Mouse (Mus musculus) forebrain, embryonic 10.5 days (tissue): ENCODE data around the gene BC017158. TPM values are rescaled to one million over a fixed set of nuclear protein-coding genes. Genes with fewer than 3 reads are reported as not detected.

ENCODE experiments used
- DNase-seq: peaks from one replicate; pipeline ENCODE4 v3.0.0-alpha.2; 2017; ENCODE audit warnings: low spot score; ENCODE audit errors: extremely low spot score
- H3K27ac ChIP-seq: fragments of 300-500 bp; sonication (generic); 2 replicates; pipeline ENCODE4 v1.5.1; 2016; ENCODE audit warnings: mild to moderate bottlenecking
- H3K27me3 ChIP-seq: fragments of 300-500 bp; sonication (generic); 2 replicates; pipeline ENCODE4 v1.6.1; 2016; ENCODE audit warnings: mild to moderate bottlenecking; ENCODE audit not compliant: poor library complexity, severe bottlenecking
- H3K36me3 ChIP-seq: fragments of 300-500 bp; sonication (generic); replicated peaks from 2 replicates; pipeline ENCODE4 v1.6.1; 2016; ENCODE audit warnings: mild to moderate bottlenecking, moderate library complexity
- H3K4me1 ChIP-seq: fragments of 300-500 bp; sonication (generic); 2 replicates; pipeline ENCODE4 v1.6.1; 2016
- H3K4me3 ChIP-seq: fragments of 300-500 bp; sonication (generic); 2 replicates; pipeline ENCODE4 v1.5.1; 2016; ENCODE audit warnings: mild to moderate bottlenecking, moderate library complexity
- H3K9me3 ChIP-seq: fragments of 300-500 bp; sonication (generic); 2 replicates; pipeline ENCODE4 v1.6.1; 2016; ENCODE audit warnings: mild to moderate bottlenecking, moderate library complexity
- WGBS: fragments of 180-500 bp; shearing (Covaris S2); methylation state at CpG from one replicate; pipeline ENCODE4 v1.1.7; 2016; 5-methylcytosine and 5-hydroxymethylcytosine counted together
- polyA plus RNA-seq: library from polyadenylated mRNA; unstranded; fragments of >200 nt; fragmentation: Nextera tagmentation; extraction: Ambion mirVana; gene quantifications from 2 replicates; pipeline ENCODE4 v1.2.1, GENCODE M21; 2016

Gene BC017158
- polyA plus RNA-seq, 1 experiment from 2014 or later, result 22.0 TPM

DNA sequence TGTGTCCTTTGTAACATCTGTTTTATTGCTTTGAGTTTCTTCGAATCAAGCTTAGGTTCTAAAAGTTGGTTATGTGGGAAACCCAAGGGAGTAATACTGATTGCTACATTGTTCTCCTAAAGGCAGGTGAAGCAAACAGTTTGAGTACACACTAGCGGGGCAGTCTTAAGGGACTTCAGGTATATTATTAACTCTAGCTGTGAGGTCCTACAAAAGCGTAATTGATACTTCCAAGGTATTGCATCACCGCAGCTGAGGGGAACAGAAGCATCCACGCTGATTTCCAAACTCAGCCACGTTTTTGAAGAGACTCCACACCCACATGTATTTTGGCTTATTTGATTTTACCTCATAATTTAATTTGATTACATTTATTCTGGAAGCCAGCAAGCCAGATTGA, 6.2 kb upstream of the BC017158 start:
- WGBS, result 75% methylated on average over 6 of the region's 6 CpGs
- H3K27ac ChIP-seq, result no peak overlapping the region
- no peak overlapping the region for H3K4me3 ChIP-seq
- H3K4me1 ChIP-seq, result peaks cover 7% of the 10 kb centered on the region; the same call in 1 of the 2 replicates
- no peaks in the 10 kb centered on the region; the same call in 1 of the 2 replicates for H3K27me3 ChIP-seq
- no peak for DNase-seq
- no peaks in the 10 kb centered on the region for H3K36me3 ChIP-seq
- H3K9me3 ChIP-seq, result no peaks in the 10 kb centered on the region

DNA sequence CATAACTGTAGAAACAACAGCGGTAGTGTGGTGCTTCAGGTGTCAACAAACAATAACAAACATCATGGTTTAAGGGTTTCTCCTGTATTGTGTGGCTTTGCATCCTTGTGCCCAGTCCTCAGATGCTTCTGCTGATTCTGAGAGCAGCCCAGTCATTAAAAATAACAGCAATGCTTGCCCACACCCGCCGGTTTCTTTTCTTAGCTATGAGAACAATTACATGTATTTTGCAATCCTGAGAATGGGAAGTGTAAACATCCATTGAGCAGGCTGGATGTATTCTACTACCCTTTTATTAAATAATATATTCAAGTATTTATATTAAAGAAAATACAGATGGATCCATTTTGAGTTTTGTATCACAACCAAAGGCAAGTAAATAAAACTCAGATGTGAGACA, 4.2 kb upstream of the BC017158 start:
- DNase-seq, result no peak
- Histone ChIP-seq H3K9me3 (no peaks in the 10 kb centered on the region), H3K27me3 (peaks cover 9% of the 10 kb centered on the region), H3K27ac (no peak overlapping the region), H3K4me1 (peaks cover 27% of the 10 kb centered on the region), H3K36me3 (no peaks in the 10 kb centered on the region), H3K4me3 (no peak overlapping the region)
- 89% methylated on average over 3 of the region's 3 CpGs for WGBS

DNA sequence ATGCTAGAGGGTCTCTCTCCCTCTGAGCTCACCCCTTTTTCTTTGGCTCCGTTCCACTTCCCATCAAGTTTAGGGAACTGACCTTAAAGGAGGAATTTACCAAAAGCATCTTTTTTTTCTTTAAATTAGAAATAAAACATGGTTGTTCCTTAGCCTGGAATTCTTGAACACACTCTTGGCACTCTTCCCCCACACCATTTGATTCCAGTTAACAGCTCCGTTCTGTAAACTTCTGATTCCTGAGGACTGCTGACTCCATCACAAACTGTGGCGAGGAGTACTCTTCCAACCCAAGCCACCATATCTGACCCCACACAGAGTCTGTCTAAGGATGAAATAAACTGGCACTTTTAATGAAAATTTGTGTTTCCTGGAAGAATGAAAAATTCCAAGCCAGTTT, 3.0 kb upstream of the BC017158 start:
- H3K36me3 ChIP-seq, result no peaks in the 10 kb centered on the region
- no peak for DNase-seq
- no peaks in the 10 kb centered on the region for H3K9me3 ChIP-seq
- WGBS, result 86% methylated on average over 3 of the region's 3 CpGs
- H3K4me3 ChIP-seq, result no peak overlapping the region
- H3K4me1 ChIP-seq, result peaks cover 38% of the 10 kb centered on the region
- H3K27me3 ChIP-seq, result peaks cover 9% of the 10 kb centered on the region
- no peak overlapping the region for H3K27ac ChIP-seq

DNA sequence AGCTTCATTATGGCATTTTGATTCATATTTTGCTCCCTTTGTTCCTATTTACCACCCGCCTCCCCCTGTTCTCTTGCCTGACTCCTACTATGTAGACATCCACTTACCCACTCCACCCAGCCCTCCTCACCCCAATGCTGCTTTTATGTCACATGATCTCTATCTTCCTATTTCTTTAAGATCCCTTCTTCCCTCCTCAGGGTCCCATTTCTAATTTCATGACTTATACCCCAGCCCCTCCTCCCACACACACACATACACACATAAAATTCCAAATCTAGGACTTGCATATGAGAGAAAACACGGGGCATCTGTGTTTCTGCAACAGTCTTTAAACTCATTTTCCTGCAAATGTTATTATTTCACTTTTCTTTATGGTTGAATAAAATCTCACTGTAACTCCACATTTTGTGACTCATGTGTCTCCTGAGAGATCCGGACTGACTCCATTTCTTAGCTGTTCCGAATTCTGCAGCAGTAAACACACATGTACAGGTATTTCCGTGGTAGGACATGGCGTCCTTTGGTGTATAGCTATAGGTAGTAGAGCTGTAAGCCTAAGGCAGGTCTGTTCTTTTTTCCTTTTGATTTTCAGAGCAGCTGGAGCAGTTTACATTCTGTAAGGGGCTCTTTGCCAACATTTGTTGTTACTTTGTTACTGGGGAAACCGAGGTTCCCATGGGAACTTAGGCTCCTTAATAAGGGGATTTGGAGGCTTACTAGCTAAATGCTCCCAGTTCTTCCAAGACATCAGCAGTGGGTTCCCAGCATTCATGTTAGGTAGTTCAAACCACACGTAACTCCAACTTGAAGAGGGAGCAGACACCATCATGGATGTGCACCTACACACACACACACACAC, 742 bp upstream of the BC017158 start:
- Histone ChIP-seq H3K27me3 (peaks cover 9% of the 10 kb centered on the region; the same call in 1 of the 2 replicates), H3K36me3 (peaks cover 17% of the 10 kb centered on the region), H3K4me1 (peaks cover 31% of the 10 kb centered on the region), H3K27ac (peak overlapping the region; percentile 92), H3K9me3 (no peaks in the 10 kb centered on the region), H3K4me3 (peak overlapping the region; percentile 88)
- DNase-seq, result no peak
- 82% methylated on average over 8 of the region's 8 CpGs for WGBS

DNA sequence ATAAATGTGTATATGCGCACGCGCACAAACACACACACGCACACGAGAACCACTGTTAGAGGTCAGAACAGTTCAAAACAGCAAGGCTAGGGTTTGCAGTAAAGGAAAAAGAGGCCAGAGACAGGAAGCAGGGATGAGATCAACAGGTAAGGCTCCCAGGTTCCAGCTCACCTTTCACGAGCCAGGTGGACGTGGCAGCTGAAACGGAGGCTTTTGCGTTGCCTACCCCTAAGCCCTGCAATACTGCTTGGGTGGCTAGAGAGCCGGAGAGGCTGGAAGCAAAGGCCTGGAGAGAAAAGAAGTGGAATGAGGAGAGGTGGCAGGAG, 716 bp downstream of the BC017158 start:
- Histone ChIP-seq H3K27ac (peak overlapping the region; percentile 92), H3K27me3 (peaks cover 9% of the 10 kb centered on the region; the same call in 1 of the 2 replicates), H3K36me3 (peaks cover 29% of the 10 kb centered on the region), H3K4me3 (peak overlapping the region; percentile 88), H3K9me3 (no peaks in the 10 kb centered on the region), H3K4me1 (peaks cover 31% of the 10 kb centered on the region)
- no peak for DNase-seq
- 44% methylated on average over 10 of the region's 10 CpGs for WGBS

DNA sequence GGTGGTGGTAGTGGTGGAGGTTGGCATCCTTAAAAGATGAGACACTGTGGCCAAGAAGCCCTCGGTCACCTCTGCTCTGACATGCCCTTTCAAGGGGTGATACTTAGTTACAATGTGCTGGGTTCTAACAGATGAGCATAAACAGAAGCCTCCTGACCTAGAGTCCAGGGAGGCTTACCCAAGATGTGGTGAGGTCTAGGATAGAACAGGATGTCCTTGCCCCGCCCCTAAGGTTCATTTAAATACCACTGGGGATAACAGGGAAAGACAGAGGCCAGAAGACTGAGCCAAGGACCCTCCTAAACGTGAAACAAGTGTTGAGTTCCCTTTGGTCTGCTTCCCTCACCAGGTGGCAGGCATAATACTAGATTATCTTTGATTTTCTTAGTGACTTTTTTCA, 1.5 kb downstream of the BC017158 start:
- peaks cover 9% of the 10 kb centered on the region; the same call in 1 of the 2 replicates for H3K27me3 ChIP-seq
- H3K9me3 ChIP-seq, result no peaks in the 10 kb centered on the region
- WGBS, result 61% methylated on average over 3 of the region's 3 CpGs
- peaks cover 30% of the 10 kb centered on the region for H3K36me3 ChIP-seq
- DNase-seq, result no peak
- no peak overlapping the region for H3K27ac ChIP-seq
- peak overlapping the region; percentile 88; the same call in 1 of the 2 replicates for H3K4me3 ChIP-seq
- peaks cover 31% of the 10 kb centered on the region for H3K4me1 ChIP-seq

DNA sequence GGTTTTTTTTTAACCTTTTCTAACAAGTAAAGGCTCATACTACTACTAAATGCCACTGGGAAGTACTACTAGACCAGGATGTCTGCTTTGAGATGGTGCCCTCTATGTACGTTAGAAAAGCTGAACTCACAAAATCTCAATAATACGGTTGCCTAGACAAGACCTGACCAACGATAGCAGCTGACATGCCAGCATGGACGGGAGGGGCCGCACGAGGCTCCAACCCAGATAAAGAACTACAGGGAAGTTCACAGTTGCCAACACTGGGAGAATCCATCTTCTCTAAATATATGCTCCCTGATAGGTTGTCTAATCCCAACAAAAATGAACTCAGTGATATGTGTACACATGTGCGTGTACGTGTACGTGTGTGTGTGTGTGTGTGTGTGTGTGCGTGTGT, 3.2 kb downstream of the BC017158 start:
- Histone ChIP-seq H3K4me1 (peaks cover 31% of the 10 kb centered on the region), H3K27me3 (peaks cover 9% of the 10 kb centered on the region; the same call in 1 of the 2 replicates), H3K36me3 (peaks cover 38% of the 10 kb centered on the region), H3K27ac (no peak overlapping the region), H3K4me3 (no peak overlapping the region), H3K9me3 (no peaks in the 10 kb centered on the region)
- WGBS, result 91% methylated on average over 10 of the region's 10 CpGs
- DNase-seq, result no peak

DNA sequence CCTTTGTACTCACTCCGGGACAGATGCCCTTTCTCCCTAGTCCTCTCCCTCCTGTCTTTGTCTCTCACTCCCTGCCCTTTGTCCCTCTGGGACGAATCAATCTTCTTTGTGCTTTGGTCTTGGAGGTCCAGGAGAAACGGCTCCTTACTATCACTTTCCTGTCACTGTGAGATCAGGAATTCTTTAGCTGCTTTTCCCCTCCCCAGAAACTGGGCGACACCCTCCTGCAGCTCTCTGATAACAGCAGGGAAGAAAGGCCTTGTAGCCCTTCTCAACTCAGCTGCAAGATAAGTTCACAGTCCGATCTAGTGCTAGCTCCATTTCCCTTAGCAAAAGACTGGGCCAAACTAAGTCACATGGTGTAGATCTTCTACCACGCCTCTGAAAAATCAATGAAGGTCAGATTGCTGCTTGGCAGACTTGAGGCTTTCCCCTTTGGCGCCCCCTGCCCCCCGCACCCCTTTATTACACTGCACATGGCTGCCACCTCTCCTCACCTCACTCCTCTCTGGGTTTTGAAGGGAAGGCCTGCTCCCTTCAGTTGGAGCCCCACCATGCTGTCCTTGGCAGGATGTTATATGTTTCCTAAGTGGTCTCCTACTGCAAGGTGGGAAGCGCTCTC, 8.9 kb downstream of the BC017158 start:
- H3K27ac ChIP-seq, result peak overlapping the region; percentile 66
- H3K9me3 ChIP-seq, result no peaks in the 10 kb centered on the region
- H3K36me3 ChIP-seq, result peaks cover 65% of the 10 kb centered on the region

DNA sequence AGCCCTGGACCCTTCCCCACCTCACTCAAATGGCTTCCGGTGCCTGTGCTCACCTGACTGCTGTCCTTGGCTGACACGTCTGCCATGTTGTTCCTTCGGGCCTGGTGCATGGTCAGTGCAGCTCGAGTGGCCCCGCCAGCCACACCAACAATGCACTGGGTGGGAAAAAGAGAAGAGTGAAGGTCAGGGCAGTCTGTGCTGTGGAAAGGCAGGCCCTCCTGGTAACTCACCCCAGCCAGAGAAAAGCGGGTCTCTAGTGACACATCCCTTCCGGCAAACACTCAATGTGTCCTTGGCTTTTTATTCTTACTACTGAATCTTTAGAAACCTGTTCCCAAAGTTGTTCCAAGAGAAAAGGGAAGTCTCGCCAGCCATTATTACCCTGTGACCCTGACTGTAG, 12.9 kb downstream of the BC017158 start:
- WGBS, result 89% methylated on average over 8 of the region's 8 CpGs
- no peaks in the 10 kb centered on the region for H3K9me3 ChIP-seq
- no peak for DNase-seq
- H3K27ac ChIP-seq, result no peak overlapping the region
- H3K36me3 ChIP-seq, result peaks cover 49% of the 10 kb centered on the region
- H3K4me3 ChIP-seq, result no peak overlapping the region
- peaks cover 50% of the 10 kb centered on the region for H3K4me1 ChIP-seq
- peaks cover 75% of the 10 kb centered on the region for H3K27me3 ChIP-seq

More for the DNA sequence above, 8.9 kb downstream of the BC017158 start:
- Histone ChIP-seq H3K4me1 (peaks cover 18% of the 10 kb centered on the region), H3K27me3 (peaks cover 48% of the 10 kb centered on the region), H3K4me3 (peak overlapping the region; percentile 12; the same call in 1 of the 2 replicates)
- peak; percentile 41 for DNase-seq
- 27% methylated on average over 9 of the region's 9 CpGs for WGBS

DNA sequence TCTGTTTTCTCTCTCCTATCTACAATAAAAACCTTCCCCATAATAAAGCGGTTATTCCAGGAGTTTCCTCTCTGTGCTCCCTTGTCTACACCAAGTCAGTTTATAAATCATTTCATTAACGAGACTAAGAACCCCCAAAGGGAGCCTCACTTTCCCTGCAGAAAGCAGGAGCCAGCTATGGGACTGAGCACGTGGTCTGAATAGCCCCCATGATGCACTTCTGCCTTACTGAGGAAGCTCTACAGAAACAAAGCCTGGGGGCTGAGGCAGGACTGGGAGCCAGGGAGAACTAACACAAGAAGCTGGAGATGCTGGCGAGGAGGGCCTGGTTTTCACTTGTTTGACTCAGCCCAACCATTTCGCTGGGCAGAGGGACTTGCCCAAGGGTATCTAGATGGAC, 13.9 kb downstream of the BC017158 start:
- Histone ChIP-seq H3K4me3 (no peak overlapping the region), H3K27ac (peak overlapping the region; percentile 79), H3K36me3 (peaks cover 58% of the 10 kb centered on the region), H3K27me3 (peaks cover 85% of the 10 kb centered on the region), H3K4me1 (peaks cover 42% of the 10 kb centered on the region), H3K9me3 (no peaks in the 10 kb centered on the region)
- DNase-seq, result no peak
- 60% methylated on average over 5 of the region's 5 CpGs for whole genome bisulfite sequencing

DNA sequence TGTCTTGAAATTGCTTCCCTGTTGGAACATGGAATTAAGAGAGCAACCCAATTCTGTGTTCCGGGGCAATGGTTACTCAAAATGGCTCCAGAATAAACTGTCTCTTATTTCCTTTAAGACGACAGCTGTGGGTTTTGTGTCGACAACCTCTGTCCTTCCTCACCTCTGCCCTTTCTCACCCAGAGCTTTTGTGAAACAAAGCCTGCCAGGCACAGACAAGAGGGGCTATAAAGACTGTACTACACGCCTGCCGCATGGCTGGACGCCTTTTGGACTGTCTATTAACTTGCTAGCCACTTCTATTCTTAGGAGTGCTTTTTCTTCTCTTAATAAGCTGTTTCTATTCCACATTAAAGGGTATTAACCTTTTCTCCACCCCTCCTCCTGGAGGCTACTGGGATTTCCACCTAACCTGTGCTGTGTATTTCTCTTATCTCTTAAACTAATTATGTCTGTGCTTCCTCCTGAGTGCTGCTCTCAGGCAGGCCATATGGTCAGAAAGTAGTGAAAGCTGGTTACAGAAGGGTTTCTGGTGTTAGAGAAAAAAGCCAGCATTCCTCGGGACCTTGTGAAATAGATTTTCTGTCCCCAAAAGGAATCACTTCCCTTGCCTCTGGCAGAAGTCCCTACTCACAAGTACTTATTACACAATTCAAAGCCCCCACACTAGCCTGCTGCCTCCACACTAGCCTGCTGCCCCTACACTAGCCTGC, 15.3 kb downstream of the BC017158 start:
- H3K4me3 ChIP-seq, result no peak overlapping the region
- H3K4me1 ChIP-seq, result peaks cover 39% of the 10 kb centered on the region
- H3K27ac ChIP-seq, result peak overlapping the region; percentile 79
- peaks cover 86% of the 10 kb centered on the region for H3K27me3 ChIP-seq
- H3K36me3 ChIP-seq, result peaks cover 55% of the 10 kb centered on the region
- peak; percentile 45 for DNase-seq
- 8% methylated on average over 7 of the region's 7 CpGs for WGBS
- no peaks in the 10 kb centered on the region for H3K9me3 ChIP-seq

DNA sequence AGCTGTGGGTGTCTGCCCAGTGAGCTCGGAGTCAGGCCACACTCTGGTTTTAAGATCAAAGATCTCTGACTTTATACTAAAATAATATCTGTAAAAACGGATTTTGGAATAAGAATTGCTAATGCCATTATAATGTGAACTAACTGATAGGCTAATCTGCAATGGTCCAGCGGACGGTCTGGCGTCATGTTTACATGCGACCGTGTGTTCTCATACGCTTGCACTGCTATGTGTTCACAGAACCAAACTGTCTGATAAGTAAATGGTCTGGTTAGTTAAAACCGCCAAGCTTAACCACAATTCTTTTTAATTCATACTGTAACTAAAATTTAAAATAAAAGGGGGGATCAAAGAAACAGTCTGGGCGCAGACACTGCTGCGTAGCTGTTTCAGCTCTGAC, 16.2 kb downstream of the BC017158 start:
- Histone ChIP-seq H3K4me1 (peaks cover 48% of the 10 kb centered on the region), H3K27ac (no peak overlapping the region), H3K36me3 (peaks cover 52% of the 10 kb centered on the region), H3K4me3 (no peak overlapping the region), H3K9me3 (no peaks in the 10 kb centered on the region), H3K27me3 (peaks cover 79% of the 10 kb centered on the region)
- WGBS, result 84% methylated on average over 11 of the region's 11 CpGs
- no peak for DNase-seq
